Mouse (Mus musculus): ENCODE results near the gene Fbxl2. TPM values are rescaled to one million over a fixed set of nuclear protein-coding genes. Genes with fewer than 3 reads are reported as not detected.

Gene Fbxl2
- total RNA-seq, 1 experiment from 2014 or later: 2.1 TPM

- DNase-seq: no peak
Observed at GRCm38 (mm10) chr9:113973857-113974256, 72.1 kb downstream of the Fbxl2 start.

- no peak for DNase-seq
Observed at GRCm38 (mm10) chr9:113971615-113972014, 74.4 kb downstream of the Fbxl2 start.

DNA sequence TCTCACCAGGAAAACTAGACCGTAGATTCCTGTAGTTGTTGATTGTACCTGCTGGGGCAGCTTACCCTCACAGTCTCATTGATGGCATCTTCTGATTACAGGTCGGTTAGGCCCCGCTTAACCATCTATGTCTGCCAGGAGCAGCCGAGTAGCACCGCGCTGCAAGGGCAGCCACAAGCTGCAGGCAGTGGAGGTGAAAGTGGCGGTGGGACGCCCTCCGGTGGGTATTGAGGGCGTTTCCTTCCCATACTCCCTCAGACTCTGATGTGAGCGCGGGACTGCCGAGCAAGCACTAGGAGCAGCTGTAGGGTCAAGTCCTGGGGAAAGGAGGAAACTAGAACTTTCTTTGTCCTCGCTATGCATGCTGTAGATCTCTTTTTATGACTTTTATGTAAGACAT, 76.0 kb downstream of the Fbxl2 start:
- DNase-seq: no peak

- DNase-seq: no peak
Observed at GRCm38 (mm10) chr9:113969399-113969798, 76.6 kb downstream of the Fbxl2 start.

DNA sequence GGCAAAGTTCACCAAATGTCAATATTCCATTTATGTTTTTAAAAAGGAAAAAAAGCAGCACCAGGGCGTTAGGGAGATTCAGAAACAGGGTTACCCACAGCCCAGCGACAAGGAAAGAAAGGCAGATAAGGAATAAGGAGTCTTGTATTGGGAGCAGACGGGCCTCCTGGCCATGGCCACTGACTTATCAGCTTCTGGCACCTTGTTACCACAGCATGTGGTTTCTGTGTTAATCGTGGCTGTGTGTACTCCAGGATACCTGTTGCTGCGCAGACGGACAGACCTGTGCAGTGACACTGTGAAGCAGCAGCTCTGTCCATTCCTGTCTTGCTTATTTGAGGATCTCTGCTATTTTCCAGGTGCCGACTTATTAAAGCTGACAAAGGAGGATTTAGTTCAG, 77.0 kb downstream of the Fbxl2 start:
- no peak for DNase-seq

DNA sequence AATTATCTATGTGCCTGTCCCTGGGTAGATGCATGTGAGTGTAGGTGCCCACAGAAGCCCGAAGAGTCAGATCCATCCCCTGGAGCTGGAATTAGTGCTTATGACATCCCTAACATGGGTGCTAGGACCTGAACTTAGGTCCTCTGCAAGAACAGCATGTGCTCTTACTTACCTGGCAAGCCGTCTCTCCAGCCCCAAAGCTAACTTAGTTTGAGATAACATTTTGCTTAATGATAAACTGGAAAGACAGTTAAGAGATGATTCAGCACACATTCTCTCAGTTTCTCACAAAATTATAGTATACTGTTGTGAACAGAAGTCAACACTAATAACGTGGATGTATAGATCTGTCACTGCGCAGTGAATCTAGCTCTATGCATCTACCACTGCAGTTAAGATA, 79.2 kb downstream of the Fbxl2 start:
- no peak for DNase-seq

DNA sequence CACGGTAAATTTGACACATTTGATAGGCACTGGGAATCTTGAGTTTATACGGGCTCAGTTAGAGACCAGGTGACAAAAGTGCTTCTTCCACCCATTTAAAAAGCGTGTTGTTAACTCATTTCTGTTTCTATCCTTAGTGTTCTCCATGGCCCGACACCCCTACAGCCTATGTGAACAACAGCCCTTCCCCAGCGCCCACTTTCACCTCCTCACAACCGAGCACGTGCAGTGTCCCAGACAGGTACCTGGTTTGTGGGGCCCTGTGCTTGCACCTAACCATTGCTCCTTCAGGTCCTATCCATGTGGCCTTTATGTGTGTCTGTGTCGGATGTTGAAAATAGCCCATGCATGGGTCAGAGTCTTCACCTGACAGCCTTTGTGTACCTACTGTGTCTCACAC, 81.6 kb downstream of the Fbxl2 start:
- no peak for DNase-seq

DNA sequence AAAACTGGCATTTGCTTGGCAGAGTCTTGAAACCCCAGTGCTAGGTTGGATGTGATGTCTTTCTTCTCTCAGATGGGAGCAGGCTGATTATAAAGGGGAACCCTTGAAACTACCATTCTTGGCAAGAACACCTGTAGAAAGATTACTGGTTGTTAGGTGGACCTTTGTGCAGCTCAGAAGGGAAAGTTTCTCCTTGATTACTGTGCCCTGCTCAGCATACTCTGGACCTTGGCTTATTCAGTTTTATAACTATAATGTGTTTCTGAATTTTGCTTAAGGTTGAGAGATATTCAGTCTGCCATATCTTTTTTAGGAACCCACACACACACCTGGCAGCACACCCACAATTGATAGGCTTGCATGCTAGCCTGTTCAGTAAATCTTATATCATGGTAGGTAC, 82.3 kb downstream of the Fbxl2 start:
- DNase-seq: no peak

DNA sequence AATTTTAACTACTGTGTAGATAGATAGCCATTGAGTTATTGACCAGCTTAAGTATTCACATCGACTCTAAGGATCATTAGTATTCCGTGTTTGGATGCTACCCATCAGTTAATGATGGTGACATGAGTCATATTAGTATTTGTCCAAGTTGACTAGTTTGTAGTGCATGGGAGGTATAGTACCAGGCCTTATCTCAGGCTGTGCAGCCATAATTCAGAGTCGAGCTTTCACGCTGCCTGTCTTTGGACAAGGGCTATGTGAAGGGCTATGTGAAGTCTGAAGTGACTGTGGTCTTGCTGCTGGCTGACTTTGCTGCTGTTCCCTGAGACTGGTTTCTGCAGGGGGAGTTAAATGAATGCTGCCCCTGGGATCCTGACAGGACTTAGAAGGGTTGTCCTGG, 88.2 kb downstream of the Fbxl2 start:
- no peak for DNase-seq

DNA sequence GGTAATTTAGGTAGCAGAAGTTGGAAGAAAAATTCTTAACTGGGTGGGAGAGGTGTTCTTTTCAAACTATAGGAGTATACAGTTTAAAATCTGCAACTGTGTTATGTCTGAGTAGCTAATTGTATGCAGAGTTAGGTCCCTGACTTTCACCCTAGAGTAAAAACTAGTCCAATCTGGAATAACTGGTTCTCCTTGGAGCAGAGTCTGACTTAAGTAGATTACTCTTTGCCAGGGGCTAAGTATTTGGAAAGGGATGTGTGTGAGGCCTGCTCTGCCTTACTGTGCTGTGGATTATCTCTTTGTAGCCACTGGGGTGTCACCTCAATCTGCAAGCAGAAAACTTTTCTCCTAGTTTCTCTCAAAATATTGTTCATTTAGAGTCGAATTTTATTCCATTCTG, 98.8 kb downstream of the Fbxl2 start:
- DNase-seq: no peak

GRCm38 (mm10) chr9:113943372-113943771, 102.6 kb downstream of the Fbxl2 start:
- DNase-seq: no peak

DNA sequence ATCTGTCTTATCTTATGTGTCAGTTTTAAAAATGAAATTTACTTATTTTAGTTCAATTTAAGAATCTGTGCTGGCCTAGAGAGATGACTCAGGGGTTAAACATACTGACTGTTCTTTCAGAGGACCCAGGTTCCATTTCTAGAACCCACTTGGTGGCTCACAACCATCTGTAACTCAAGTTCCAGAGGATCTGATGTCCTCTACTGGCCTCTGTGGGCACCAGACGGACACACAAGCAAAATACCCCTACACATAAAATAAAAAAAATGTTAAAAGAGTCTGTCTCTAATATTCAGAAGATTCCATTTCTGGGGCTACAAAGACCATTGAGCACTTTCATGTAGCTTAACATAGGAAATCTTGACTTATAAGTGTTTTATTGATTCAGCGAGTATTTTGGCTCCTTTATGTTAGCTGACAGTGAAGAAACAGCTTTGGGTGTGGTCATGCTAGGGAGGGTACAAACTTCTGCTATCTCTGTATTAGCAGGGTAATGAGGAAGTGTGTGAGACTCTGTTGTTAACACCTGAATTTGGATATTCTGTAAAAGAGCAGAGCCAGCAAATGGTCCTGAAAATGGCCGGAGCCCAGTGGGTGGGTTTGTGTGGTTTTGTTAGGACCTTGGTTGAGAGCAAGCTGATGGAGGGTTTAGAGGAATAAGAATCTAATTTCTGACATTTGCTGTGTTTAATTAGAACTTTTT, 104.7 kb downstream of the Fbxl2 start:
- no peak for DNase-seq

DNA sequence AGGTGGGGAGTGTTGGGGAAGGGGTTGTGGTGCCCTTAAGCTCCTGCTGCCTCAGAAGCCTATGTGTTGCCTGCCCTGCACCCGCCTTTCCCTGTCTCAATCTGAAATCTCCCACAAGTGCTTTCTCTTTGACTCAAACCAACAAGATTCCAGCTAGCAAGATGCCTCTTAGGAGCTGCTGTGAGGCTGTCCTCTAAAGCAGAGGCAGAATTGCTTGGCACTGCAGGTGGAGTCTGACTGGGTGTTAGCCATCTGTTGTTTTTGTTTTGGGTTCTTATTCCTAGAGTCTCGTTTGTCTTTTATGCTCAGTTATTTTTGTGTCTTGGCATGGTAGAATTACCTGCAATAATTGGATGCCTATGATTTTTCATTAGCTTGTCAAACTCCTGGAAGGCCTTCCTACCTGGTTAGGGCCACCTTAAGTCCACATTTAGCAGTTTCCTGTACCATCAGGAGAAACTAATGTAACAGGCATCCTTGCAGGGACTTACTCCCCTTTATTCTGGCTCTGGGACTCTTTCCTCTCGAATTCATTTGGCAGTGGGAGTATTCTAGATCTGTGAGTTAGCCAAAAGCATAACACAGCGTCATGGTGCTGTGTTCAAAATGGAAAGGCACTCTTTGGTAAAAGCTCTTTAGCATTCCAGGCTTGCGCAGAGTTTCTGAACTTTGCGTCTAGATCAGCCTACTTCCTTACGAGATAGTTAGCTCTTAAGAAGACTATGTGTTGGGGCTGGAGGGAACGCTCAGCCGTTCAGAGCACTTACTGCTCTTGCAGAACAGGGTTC, 106.7 kb downstream of the Fbxl2 start:
- no peak for DNase-seq

GRCm38 (mm10) chr9:113935638-113936037, 110.4 kb downstream of the Fbxl2 start:
- no peak for DNase-seq

- peak; percentile 26 for DNase-seq
Observed at GRCm38 (mm10) chr9:113932501-113932900, 113.5 kb downstream of the Fbxl2 start.

- DNase-seq: peak; percentile 48
Observed at GRCm38 (mm10) chr9:113932100-113932470, 113.9 kb downstream of the Fbxl2 start.

- DNase-seq: peak; percentile 58
Observed at GRCm38 (mm10) chr9:113931375-113932099, 114.5 kb downstream of the Fbxl2 start.

DNA sequence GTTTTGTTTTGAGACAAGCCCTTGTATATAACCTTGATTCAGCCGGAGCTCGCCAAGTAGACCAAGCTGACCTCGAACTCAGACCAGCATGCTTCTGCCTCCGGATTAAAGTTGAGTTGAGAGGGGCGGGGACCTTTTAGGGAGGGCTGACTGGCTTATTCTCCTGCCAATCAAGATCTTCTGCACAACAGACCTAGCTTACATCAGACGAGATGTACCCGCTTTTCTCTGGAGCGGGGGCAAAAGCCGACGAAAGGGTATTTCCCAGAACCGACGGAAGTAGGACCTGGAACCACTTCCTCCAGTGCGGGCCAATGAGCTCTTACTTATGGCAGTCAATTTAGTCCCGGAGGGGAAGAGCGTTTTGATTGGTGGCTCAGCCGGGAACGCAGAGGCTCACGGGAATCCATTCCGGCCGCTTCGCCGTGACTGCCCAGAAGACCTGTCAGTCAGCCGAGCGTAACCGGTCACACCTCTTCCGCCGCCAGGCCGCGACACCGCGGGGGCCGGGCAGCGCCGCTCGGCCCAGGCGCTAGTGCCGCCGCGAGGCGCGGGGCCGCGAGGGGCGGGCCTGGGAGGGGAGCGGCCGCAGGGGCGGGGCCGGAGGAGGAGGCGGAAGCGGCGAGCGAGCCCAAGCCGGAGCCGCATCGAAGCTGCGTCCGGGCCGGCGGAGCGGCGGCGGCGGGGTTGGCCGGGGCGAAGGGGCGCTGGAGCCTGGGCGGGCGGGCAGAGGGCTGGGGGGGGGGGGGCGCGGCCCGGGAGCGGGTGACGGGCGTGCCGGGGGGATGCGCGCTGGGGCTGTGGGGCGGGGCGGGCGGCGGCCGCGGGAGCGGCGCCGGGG, 115.2 kb downstream of the Fbxl2 start, which contains the start of gene Ubp1:
Gene Ubp1 (plus strand): TSS at position 401 of the 841 bp plus-strand sequence.
- peak; percentile 97 for DNase-seq

- peak; percentile 35 for DNase-seq
Observed at GRCm38 (mm10) chr9:113929676-113930075, 116.3 kb downstream of the Fbxl2 start.

- DNase-seq: peak; percentile 12
Observed at GRCm38 (mm10) chr9:113928591-113928990, 117.4 kb downstream of the Fbxl2 start.

GRCm38 (mm10) chr9:113924883-113925282, 121.1 kb downstream of the Fbxl2 start:
- no peak for DNase-seq

DNA sequence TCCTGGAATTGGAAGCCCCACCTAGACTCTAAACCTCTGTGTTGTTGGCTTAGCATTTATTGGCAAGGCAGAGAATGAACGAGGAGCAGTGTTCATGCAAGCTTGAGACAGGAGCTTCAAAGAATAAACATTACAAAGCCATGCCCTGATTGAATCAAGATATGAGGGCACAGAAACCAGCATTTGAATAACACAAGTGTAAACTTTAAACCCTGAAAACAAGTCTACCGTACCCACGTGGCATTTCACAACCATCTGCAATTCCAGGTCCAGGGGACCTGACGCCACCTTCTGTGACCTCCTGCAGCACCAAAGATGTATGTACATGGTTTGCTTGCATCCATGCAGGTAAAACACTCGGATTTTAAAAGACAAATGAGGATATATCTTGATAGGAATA, 123.3 kb downstream of the Fbxl2 start:
- no peak for DNase-seq

Measured in adrenal gland, postnatal 14 days (tissue).